ENCODE assay signal across 23 mouse cellular contexts in genomic region chr7:121053071-121053470, GRCm38 (mm10). TPM values are rescaled to one million over a fixed set of nuclear protein-coding genes. Genes with fewer than 3 reads are reported as not detected.
"Had no signal": no experiment of that assay in that cellular context is flagged by ENCODE, and none has a peak within 500 bp of the region (broad histone marks: within the 10 kb centered on the region; RNA-seq: fewer than 3 reads in every experiment).

No protein-coding gene starts in this region.

- DNase-seq: kidney, adult 18-20 months; kidney, adult 9 months; kidney, postnatal 14 days; kidney, postnatal 4 days; left cerebral cortex, postnatal 4 days; liver, postnatal 0 days; midbrain, embryonic 14.5 days; right cerebral cortex, adult 18-20 months; right cerebral cortex, postnatal 14 days; right cerebral cortex, postnatal 4 days; thymus, adult 2 months; thymus, postnatal 14 days; thymus, postnatal 4 days had no signal

- H3K4me1 ChIP-seq: limb, embryonic 12.5 days; limb, embryonic 15.5 days; midbrain, embryonic 10.5 days; neural tube, embryonic 12.5 days had no signal

- H3K9ac ChIP-seq: limb, embryonic 12.5 days; limb, embryonic 15.5 days; liver, embryonic 14.5 days; liver, postnatal 0 days; neural tube, embryonic 12.5 days; neural tube, embryonic 15.5 days had no signal

- H3K4me2 ChIP-seq: limb, embryonic 12.5 days; limb, embryonic 15.5 days; liver, embryonic 11.5 days; neural tube, embryonic 12.5 days; neural tube, embryonic 15.5 days had no signal

- H3K27me3 ChIP-seq: limb, embryonic 12.5 days; limb, embryonic 15.5 days; megakaryocyte, embryonic 14.5 days; neural tube, embryonic 12.5 days; neural tube, embryonic 15.5 days had no signal

- H3K9me3 ChIP-seq: limb, embryonic 12.5 days; limb, embryonic 15.5 days; megakaryocyte, embryonic 14.5 days; midbrain, embryonic 10.5 days; neural tube, embryonic 12.5 days; neural tube, embryonic 15.5 days had no signal

- ATAC-seq: intestine, embryonic 16.5 days; liver, postnatal 0 days had no signal

- H3K27ac ChIP-seq: limb, embryonic 12.5 days; limb, embryonic 15.5 days; liver, embryonic 14.5 days; midbrain, embryonic 10.5 days; neural tube, embryonic 12.5 days; neural tube, embryonic 15.5 days; stomach, postnatal 0 days had no signal

- H3K4me3 ChIP-seq: limb, embryonic 12.5 days; limb, embryonic 15.5 days; megakaryocyte, embryonic 14.5 days; midbrain, embryonic 10.5 days; neural tube, embryonic 12.5 days; neural tube, embryonic 15.5 days had no signal

RNA-seq across cellular contexts. Expression of gene Otoa, which starts 28.4 kb away (rescaled TPM):
- polyA plus RNA-seq: liver, embryonic 11.5 days had no signal
